Mouse (Mus musculus) gastrocnemius, postnatal 14 days (tissue): Measurements from ENCODE around the gene Nectin2. TPM values are rescaled to one million over a fixed set of nuclear protein-coding genes. Genes with fewer than 3 reads are reported as not detected.
A peak's percentile ranks its signal among the peaks of the same experiment; 100 is the strongest.

Source experiments
- DNase-seq: peaks from one replicate; pipeline ENCODE4 v3.0.0; 2021; ENCODE audit warnings: mixed read lengths
- intact Hi-C: fragments of 180-260 bp; cut with DNase I; formaldehyde crosslinking; loops from one replicate; pipeline ENCODE4 v1.15.1; 2025; ENCODE audit warnings: low total_unique reads
- total RNA-seq, 2 experiments: library from RNA; stranded (reverse); gene quantifications; 2 replicates each; pipeline ENCODE4 v1.2.3; 2021

The Nectin2 gene
- total RNA-seq, 2 experiments from 2014 or later, result 9.8 to 12.9 TPM

- no peak for DNase-seq
- intact Hi-C loops, result no loop called here
Measured at GRCm38 (mm10) chr7:19770984-19771391, 20.7 kb upstream of the Nectin2 start, which contains the start of gene Bcam. Gene Bcam (minus strand): TSS chr7:19771016.

- peak; percentile 83 for DNase-seq
- intact Hi-C loops, result no loop called here
Measured at GRCm38 (mm10) chr7:19770375-19770754, 20.1 kb upstream of the Nectin2 start.

- intact Hi-C loops, result no loop called here
- no peak for DNase-seq
Measured at GRCm38 (mm10) chr7:19769434-19770374, 19.4 kb upstream of the Nectin2 start.

- no peak for DNase-seq
- intact Hi-C loops, result no loop called here
Measured at GRCm38 (mm10) chr7:19769001-19769400, 18.7 kb upstream of the Nectin2 start.

GRCm38 (mm10) chr7:19768251-19768650 is 18.0 kb upstream of the Nectin2 start:
- intact Hi-C loops, result no loop called here

GRCm38 (mm10) chr7:19764581-19764980 is 14.3 kb upstream of the Nectin2 start:
- DNase-seq, result no peak
- intact Hi-C loops, result no loop called here

More at GRCm38 (mm10) chr7:19768251-19768650, 18.0 kb upstream of the Nectin2 start:
- no peak for DNase-seq

- no peak for DNase-seq
- intact Hi-C loops, result no loop called here
Measured at GRCm38 (mm10) chr7:19763829-19764477, 13.7 kb upstream of the Nectin2 start.

- intact Hi-C loops, result no loop called here
- DNase-seq, result no peak
Measured at GRCm38 (mm10) chr7:19762283-19762682, 12.0 kb upstream of the Nectin2 start.

GRCm38 (mm10) chr7:19760021-19760420 is 9.7 kb upstream of the Nectin2 start:
- DNase-seq, result no peak
- intact Hi-C loops, result no loop called here

- intact Hi-C loops, result no loop called here
- no peak for DNase-seq
Measured at GRCm38 (mm10) chr7:19758623-19759022, 8.3 kb upstream of the Nectin2 start.

- peak; percentile 80 for DNase-seq
- intact Hi-C loops, result no loop called here
Measured at GRCm38 (mm10) chr7:19755851-19756786, 5.8 kb upstream of the Nectin2 start.

GRCm38 (mm10) chr7:19755008-19755407 is 4.7 kb upstream of the Nectin2 start:
- intact Hi-C loops, result no loop called here
- DNase-seq, result no peak

GRCm38 (mm10) chr7:19754065-19754464 is 3.8 kb upstream of the Nectin2 start:
- DNase-seq, result no peak
- intact Hi-C loops, result loop anchor here (5.0 kb wide), 1 partner anchor 33 kb away; no protein-coding TSS in a partner anchor

GRCm38 (mm10) chr7:19753587-19753986 is 3.3 kb upstream of the Nectin2 start:
- peak; percentile 49 for DNase-seq
- intact Hi-C loops, result loop anchor here (5.0 kb wide), 1 partner anchor 34 kb away; no protein-coding TSS in a partner anchor

- intact Hi-C loops, result loop anchor here (5.0 kb wide), 1 partner anchor 35 kb away; no protein-coding TSS in a partner anchor
- no peak for DNase-seq
Measured at GRCm38 (mm10) chr7:19752652-19753051, 2.4 kb upstream of the Nectin2 start.

GRCm38 (mm10) chr7:19751070-19751383 is 744 bp upstream of the Nectin2 start:
- DNase-seq, result no peak
- intact Hi-C loops, result loop anchor here (5.0 kb wide), 1 partner anchor 36 kb away; no protein-coding TSS in a partner anchor

GRCm38 (mm10) chr7:19749389-19750216 is 680 bp downstream of the Nectin2 start:
- DNase-seq, result peak; percentile 97
- intact Hi-C loops, result loop anchor here (5.0 kb wide), 1 partner anchor 38 kb away; no protein-coding TSS in a partner anchor
